Mouse (Mus musculus): ENCODE results near the gene Relb. TPM values are rescaled to one million over a fixed set of nuclear protein-coding genes. Genes with fewer than 3 reads are reported as not detected.
A peak's percentile ranks its signal among the peaks of the same experiment; 100 is the strongest.

Relb gene
- 4.8 and 6.1 TPM in 2 replicates for polyA plus RNA-seq (2014; fragmentation: Nextera tagmentation; extraction: Ambion mirVana)

DNA sequence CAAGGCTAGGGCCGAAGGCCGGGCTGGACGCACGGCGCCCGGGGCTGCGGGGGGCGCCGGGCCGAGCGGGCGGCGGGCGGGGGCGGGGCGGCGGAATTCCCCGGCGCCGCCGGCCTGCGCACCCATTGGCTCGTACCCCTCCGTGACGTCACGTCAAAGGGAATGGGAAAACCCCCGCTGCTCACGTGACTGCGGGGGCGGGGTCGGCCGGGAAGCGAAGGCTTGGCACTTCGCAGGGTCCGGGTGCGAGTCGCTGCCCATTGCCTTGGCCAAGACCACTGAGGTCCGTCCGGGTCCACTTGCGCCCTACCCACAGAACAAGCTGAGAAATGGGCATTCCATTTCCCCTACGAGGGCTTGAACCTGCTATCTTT lies at the start of gene Relb:
Gene Relb (minus strand): TSS at position 78 of the 374 bp plus-strand sequence.
- under 1% methylated on average over 39 of the region's 41 CpGs for WGBS
- H3K4me2 ChIP-seq (ENCODE audit: low read length): peak within 1 kb of the TSS; percentile 96
- no peaks in the 10 kb centered on the region for H3K27me3 ChIP-seq (ENCODE audit: control insufficient read depth, insufficient read depth, low read length)
- peak within 1 kb of the TSS; percentile 86 to 92 for H3K27ac ChIP-seq (replicated peaks in 1 of 2; ENCODE audit: control insufficient read depth in 1 of 2, insufficient read depth in 1 of 2, low read depth in 2 of 2, low read length in 2 of 2)
- peak; percentile 69; the same call in 1 of the 2 replicates for ATAC-seq (ENCODE audit: insufficient number of reproducible peaks, insufficient read depth, low FRiP score, low read depth)
- no peaks in the 10 kb centered on the region for H3K9me3 ChIP-seq (ENCODE audit: control insufficient read depth, low read length)
- H3K9ac ChIP-seq (ENCODE audit: low read length): peak within 1 kb of the TSS; percentile 72
- peak within 1 kb of the TSS; percentile 83 to 88 for H3K4me3 ChIP-seq (ENCODE audit: control insufficient read depth in 1 of 2, insufficient read depth in 1 of 2, low read depth in 1 of 2, low read length in 2 of 2)
- H3K4me1 ChIP-seq (ENCODE audit: control insufficient read depth in 2 of 2, insufficient read depth in 2 of 2, low read length in 2 of 2): peaks cover 0 to 2% of the 10 kb centered on the region in 2 experiments; a peak in 1 of 4 replicates
- H3K36me3 ChIP-seq (ENCODE audit: control insufficient read depth, insufficient read depth, low read length): peaks cover 26% of the 10 kb centered on the region

DNA sequence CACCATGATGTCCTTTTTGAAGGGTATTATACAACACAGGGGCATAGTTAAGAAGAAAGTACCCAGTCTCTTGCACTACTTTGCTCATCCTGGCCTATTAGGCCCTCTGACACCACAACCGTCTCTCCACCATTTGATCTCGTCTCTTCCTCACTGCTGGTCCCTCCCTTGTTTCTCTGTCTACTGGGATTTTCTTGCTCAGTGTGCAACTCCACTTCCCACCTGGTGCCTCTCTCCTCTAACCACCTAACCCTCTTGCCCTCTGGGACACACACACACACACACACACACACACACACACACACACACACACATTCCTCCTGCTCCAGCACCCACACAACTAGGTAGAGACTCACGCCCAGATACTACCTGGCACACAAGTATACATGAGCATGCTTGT lies 49.7 kb upstream of the Relb start:
- H3K9ac ChIP-seq (ENCODE audit: low read length): no peak overlapping the region
- H3K36me3 ChIP-seq (ENCODE audit: control insufficient read depth, insufficient read depth, low read length): no peaks in the 10 kb centered on the region
- ATAC-seq (ENCODE audit: insufficient number of reproducible peaks, insufficient read depth, low FRiP score, low read depth): no peak
- WGBS: 89% methylated on average over 3 of the region's 3 CpGs
- H3K4me2 ChIP-seq (ENCODE audit: low read length): no peak overlapping the region
- H3K27ac ChIP-seq (replicated peaks in 1 of 2; ENCODE audit: control insufficient read depth in 1 of 2, insufficient read depth in 1 of 2, low read depth in 2 of 2, low read length in 2 of 2): no peak overlapping the region
- H3K9me3 ChIP-seq (ENCODE audit: control insufficient read depth, low read length): no peaks in the 10 kb centered on the region
- no peaks in the 10 kb centered on the region for H3K27me3 ChIP-seq (ENCODE audit: control insufficient read depth, insufficient read depth, low read length)
- no peak overlapping the region for H3K4me3 ChIP-seq (ENCODE audit: control insufficient read depth in 1 of 2, insufficient read depth in 1 of 2, low read depth in 1 of 2, low read length in 2 of 2)
- H3K4me1 ChIP-seq (ENCODE audit: control insufficient read depth in 2 of 2, insufficient read depth in 2 of 2, low read length in 2 of 2): peaks cover 0 to 4% of the 10 kb centered on the region in 2 experiments; a peak in 1 of 4 replicates

DNA sequence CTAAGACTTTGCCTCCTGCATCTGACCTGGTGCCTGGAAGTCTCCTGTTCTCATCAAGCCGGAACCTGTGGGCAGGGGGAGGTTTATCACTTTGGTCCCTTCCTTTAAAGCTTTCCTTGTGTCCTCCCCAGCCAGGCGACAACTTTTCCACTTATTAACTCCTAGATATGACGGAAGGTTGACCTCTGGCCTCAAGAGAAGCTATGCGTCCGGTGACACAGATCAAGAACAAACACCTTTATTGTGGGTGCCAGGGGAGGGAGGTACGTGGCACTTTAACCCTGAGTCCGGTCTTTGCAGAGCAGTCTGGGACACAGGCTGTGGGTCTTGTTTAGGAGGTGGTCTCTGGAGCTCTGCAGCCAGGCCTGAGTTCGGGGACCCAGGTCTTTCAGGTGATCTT lies 48.6 kb upstream of the Relb start, which contains the start of gene Apoc2:
Gene Apoc2 (minus strand): TSS at position 70 of the 400 bp plus-strand sequence.
- H3K4me3 ChIP-seq (ENCODE audit: control insufficient read depth in 1 of 2, insufficient read depth in 1 of 2, low read depth in 1 of 2, low read length in 2 of 2): no peak within 1 kb of the TSS
- H3K4me2 ChIP-seq (ENCODE audit: low read length): no peak within 1 kb of the TSS
- no peak within 1 kb of the TSS for H3K27ac ChIP-seq (replicated peaks in 1 of 2; ENCODE audit: control insufficient read depth in 1 of 2, insufficient read depth in 1 of 2, low read depth in 2 of 2, low read length in 2 of 2)
- H3K27me3 ChIP-seq (ENCODE audit: control insufficient read depth, insufficient read depth, low read length): no peaks in the 10 kb centered on the region
- H3K9ac ChIP-seq (ENCODE audit: low read length): no peak within 1 kb of the TSS
- ATAC-seq (ENCODE audit: insufficient number of reproducible peaks, insufficient read depth, low FRiP score, low read depth): no peak
- no peaks in the 10 kb centered on the region for H3K36me3 ChIP-seq (ENCODE audit: control insufficient read depth, insufficient read depth, low read length)
- peaks cover 0 to 4% of the 10 kb centered on the region in 2 experiments; a peak in 1 of 4 replicates for H3K4me1 ChIP-seq (ENCODE audit: control insufficient read depth in 2 of 2, insufficient read depth in 2 of 2, low read length in 2 of 2)
- no peaks in the 10 kb centered on the region for H3K9me3 ChIP-seq (ENCODE audit: control insufficient read depth, low read length)
- WGBS: 61% methylated on average over 8 of the region's 8 CpGs

DNA sequence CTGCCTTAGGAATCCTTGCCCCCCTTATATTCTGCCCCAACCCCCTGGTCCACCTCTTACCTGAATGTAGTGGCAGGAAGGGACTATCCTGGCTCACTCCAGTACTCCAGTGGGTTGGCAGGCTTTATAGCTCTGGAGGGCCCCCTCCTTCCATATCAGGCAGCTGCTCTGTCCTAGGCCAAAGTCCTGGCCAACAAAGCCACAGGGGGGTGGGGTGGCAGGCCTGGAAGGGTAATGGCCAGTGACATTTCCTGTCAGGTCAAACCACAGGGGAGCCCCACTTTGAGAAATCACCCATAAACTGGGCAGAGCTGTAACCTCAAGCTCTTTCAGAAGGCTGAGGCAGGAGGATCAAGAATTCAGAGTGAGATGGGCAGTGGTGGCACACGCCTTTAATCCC lies 47.4 kb upstream of the Relb start:
- no peak for ATAC-seq (ENCODE audit: insufficient number of reproducible peaks, insufficient read depth, low FRiP score, low read depth)
- H3K27me3 ChIP-seq (ENCODE audit: control insufficient read depth, insufficient read depth, low read length): no peaks in the 10 kb centered on the region
- 44% methylated on average over 1 of the region's 1 CpGs for WGBS
- H3K4me3 ChIP-seq (ENCODE audit: control insufficient read depth in 1 of 2, insufficient read depth in 1 of 2, low read depth in 1 of 2, low read length in 2 of 2): no peak overlapping the region
- peaks cover 0 to 4% of the 10 kb centered on the region in 2 experiments; a peak in 1 of 4 replicates for H3K4me1 ChIP-seq (ENCODE audit: control insufficient read depth in 2 of 2, insufficient read depth in 2 of 2, low read length in 2 of 2)
- no peak overlapping the region for H3K27ac ChIP-seq (replicated peaks in 1 of 2; ENCODE audit: control insufficient read depth in 1 of 2, insufficient read depth in 1 of 2, low read depth in 2 of 2, low read length in 2 of 2)
- H3K36me3 ChIP-seq (ENCODE audit: control insufficient read depth, insufficient read depth, low read length): no peaks in the 10 kb centered on the region
- H3K4me2 ChIP-seq (ENCODE audit: low read length): no peak overlapping the region
- H3K9me3 ChIP-seq (ENCODE audit: control insufficient read depth, low read length): no peaks in the 10 kb centered on the region
- H3K9ac ChIP-seq (ENCODE audit: low read length): no peak overlapping the region

DNA sequence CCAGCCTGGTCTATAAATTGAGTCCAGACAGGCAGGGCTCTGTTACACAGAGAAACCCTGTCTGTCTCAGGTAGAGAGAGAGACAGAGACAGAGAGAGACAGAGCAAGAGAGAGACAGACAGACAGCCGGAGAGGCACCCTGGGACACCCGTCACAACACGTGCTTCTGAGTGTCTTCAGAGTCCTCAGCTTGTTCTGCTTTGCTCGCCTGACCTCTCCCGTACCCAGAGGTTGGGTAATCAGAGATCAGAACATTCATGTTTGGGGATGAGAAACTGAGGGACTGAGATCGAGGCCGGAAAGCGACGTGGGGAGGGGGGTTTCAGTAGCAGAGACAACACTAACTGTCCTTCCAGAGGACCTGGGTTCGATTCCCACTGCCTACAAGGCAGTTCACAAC lies 46.6 kb upstream of the Relb start:
- no peaks in the 10 kb centered on the region; a peak in 1 of 4 replicates for H3K4me1 ChIP-seq (ENCODE audit: control insufficient read depth in 2 of 2, insufficient read depth in 2 of 2, low read length in 2 of 2)
- no peak for ATAC-seq (ENCODE audit: insufficient number of reproducible peaks, insufficient read depth, low FRiP score, low read depth)
- no peak overlapping the region for H3K4me3 ChIP-seq (ENCODE audit: control insufficient read depth in 1 of 2, insufficient read depth in 1 of 2, low read depth in 1 of 2, low read length in 2 of 2)
- no peaks in the 10 kb centered on the region for H3K36me3 ChIP-seq (ENCODE audit: control insufficient read depth, insufficient read depth, low read length)
- no peaks in the 10 kb centered on the region for H3K9me3 ChIP-seq (ENCODE audit: control insufficient read depth, low read length)
- 76% methylated on average over 10 of the region's 10 CpGs for WGBS
- no peaks in the 10 kb centered on the region for H3K27me3 ChIP-seq (ENCODE audit: control insufficient read depth, insufficient read depth, low read length)
- no peak overlapping the region for H3K9ac ChIP-seq (ENCODE audit: low read length)
- H3K4me2 ChIP-seq (ENCODE audit: low read length): no peak overlapping the region
- H3K27ac ChIP-seq (replicated peaks in 1 of 2; ENCODE audit: control insufficient read depth in 1 of 2, insufficient read depth in 1 of 2, low read depth in 2 of 2, low read length in 2 of 2): no peak overlapping the region

DNA sequence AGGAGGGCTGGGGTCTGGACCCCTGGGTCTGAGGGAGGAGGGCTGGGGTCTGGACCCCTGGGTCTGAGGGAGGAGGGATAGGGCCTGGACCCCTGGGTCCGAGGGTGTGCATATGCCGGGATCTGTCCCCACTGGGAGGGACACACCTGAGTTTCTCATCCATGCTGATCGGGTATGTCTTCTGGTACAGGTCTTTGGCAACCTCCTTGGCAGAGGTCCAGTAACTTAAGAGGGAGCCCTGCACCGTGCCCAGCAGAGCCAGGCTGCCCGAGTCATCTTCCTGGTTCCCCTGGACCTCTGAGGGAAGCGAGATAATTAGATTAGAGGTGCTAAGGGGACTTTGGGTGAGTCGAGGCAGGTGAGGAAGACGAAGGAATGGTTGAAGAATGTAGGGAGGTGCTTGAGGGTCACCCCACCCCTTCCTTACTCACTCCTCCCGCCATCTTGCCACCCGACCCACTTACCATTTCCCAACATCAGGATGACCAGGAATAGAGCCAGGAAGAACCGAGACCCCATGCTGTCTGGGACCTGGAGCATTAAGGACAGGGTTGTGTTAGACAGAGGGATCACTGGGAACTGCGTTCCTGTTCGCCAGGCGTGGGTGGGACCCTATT lies 44.0 kb upstream of the Relb start:
- 52% methylated on average over 14 of the region's 14 CpGs for WGBS
- no peaks in the 10 kb centered on the region for H3K36me3 ChIP-seq (ENCODE audit: control insufficient read depth, insufficient read depth, low read length)
- no peak overlapping the region for H3K4me2 ChIP-seq (ENCODE audit: low read length)
- peaks cover 4% of the 10 kb centered on the region in 2 experiments; a peak in 3 of 4 replicates for H3K4me1 ChIP-seq (ENCODE audit: control insufficient read depth in 2 of 2, insufficient read depth in 2 of 2, low read length in 2 of 2)
- no peak overlapping the region for H3K27ac ChIP-seq (replicated peaks in 1 of 2; ENCODE audit: control insufficient read depth in 1 of 2, insufficient read depth in 1 of 2, low read depth in 2 of 2, low read length in 2 of 2)
- H3K9me3 ChIP-seq (ENCODE audit: control insufficient read depth, low read length): no peaks in the 10 kb centered on the region
- no peak for ATAC-seq (ENCODE audit: insufficient number of reproducible peaks, insufficient read depth, low FRiP score, low read depth)
- no peak overlapping the region for H3K4me3 ChIP-seq (ENCODE audit: control insufficient read depth in 1 of 2, insufficient read depth in 1 of 2, low read depth in 1 of 2, low read length in 2 of 2)
- H3K9ac ChIP-seq (ENCODE audit: low read length): no peak overlapping the region
- no peaks in the 10 kb centered on the region for H3K27me3 ChIP-seq (ENCODE audit: control insufficient read depth, insufficient read depth, low read length)

DNA sequence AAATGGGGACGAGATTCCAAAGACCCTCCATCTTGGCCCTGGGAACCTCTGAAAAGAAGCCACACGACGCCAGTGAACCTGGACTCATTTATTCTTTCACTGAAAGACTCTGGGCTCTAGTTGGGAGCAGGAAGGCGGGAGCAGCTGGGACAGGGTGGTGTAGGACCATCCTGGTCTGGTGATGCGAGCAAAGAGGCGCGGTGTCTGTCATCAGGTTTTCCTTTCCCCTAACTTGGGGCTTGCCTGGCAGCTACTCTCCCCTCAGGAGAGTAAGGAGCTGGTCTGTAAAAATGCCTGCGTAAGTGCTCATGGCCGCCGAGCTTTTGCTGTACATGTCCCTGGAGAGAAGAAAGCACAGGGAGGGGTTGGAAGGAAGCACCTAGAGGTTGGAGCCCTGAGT lies 42.3 kb upstream of the Relb start:
- no peaks in the 10 kb centered on the region for H3K36me3 ChIP-seq (ENCODE audit: control insufficient read depth, insufficient read depth, low read length)
- no peaks in the 10 kb centered on the region for H3K9me3 ChIP-seq (ENCODE audit: control insufficient read depth, low read length)
- H3K9ac ChIP-seq (ENCODE audit: low read length): no peak overlapping the region
- H3K4me3 ChIP-seq (ENCODE audit: control insufficient read depth in 1 of 2, insufficient read depth in 1 of 2, low read depth in 1 of 2, low read length in 2 of 2): no peak overlapping the region
- H3K4me1 ChIP-seq (ENCODE audit: control insufficient read depth in 2 of 2, insufficient read depth in 2 of 2, low read length in 2 of 2): peaks cover 4% of the 10 kb centered on the region in 2 experiments; a peak in 3 of 4 replicates
- no peak for ATAC-seq (ENCODE audit: insufficient number of reproducible peaks, insufficient read depth, low FRiP score, low read depth)
- H3K27ac ChIP-seq (replicated peaks in 1 of 2; ENCODE audit: control insufficient read depth in 1 of 2, insufficient read depth in 1 of 2, low read depth in 2 of 2, low read length in 2 of 2): no peak overlapping the region
- no peak overlapping the region for H3K4me2 ChIP-seq (ENCODE audit: low read length)
- 62% methylated on average over 10 of the region's 10 CpGs for WGBS
- H3K27me3 ChIP-seq (ENCODE audit: control insufficient read depth, insufficient read depth, low read length): no peaks in the 10 kb centered on the region
